Mouse (Mus musculus) hindbrain, embryonic 12.5 days (tissue): Measurements from ENCODE around the gene Pald1. TPM values are rescaled to one million over a fixed set of nuclear protein-coding genes. Genes with fewer than 3 reads are reported as not detected.
A peak's percentile ranks its signal among the peaks of the same experiment; 100 is the strongest.

Experiments used
- ATAC-seq: fragments of 200-750 bp; cut with Nextera tagmentation; 2 replicates; pipeline ENCODE4 v1.8.0; 2017; ENCODE audit warnings: moderate TSS enrichment; ENCODE audit not compliant: low FRiP score
- H3K27ac ChIP-seq: fragments of 300-500 bp; sonication (generic); 2 replicates; pipeline ENCODE4 v1.5.1; 2016; ENCODE audit warnings: mild to moderate bottlenecking
- H3K27me3 ChIP-seq: fragments of 300-500 bp; sonication (generic); 2 replicates; pipeline ENCODE4 v1.6.1; 2016; ENCODE audit warnings: mild to moderate bottlenecking
- H3K36me3 ChIP-seq: fragments of 300-500 bp; sonication (generic); 2 replicates; pipeline ENCODE4 v1.6.1; 2016; ENCODE audit warnings: mild to moderate bottlenecking
- H3K4me1 ChIP-seq: fragments of 300-500 bp; sonication (generic); 2 replicates; pipeline ENCODE4 v1.6.1; 2016
- H3K4me2 ChIP-seq: fragments of 300-500 bp; sonication (generic); replicated peaks from 2 replicates; pipeline ENCODE4 v1.6.1; 2016; ENCODE audit warnings: mild to moderate bottlenecking
- H3K4me3 ChIP-seq: fragments of 300-500 bp; sonication (generic); 2 replicates; pipeline ENCODE4 v1.5.1; 2016; ENCODE audit warnings: mild to moderate bottlenecking
- H3K9ac ChIP-seq: fragments of 300-500 bp; sonication (generic); 2 replicates; pipeline ENCODE4 v1.6.1; 2016; ENCODE audit warnings: mild to moderate bottlenecking, moderate library complexity
- H3K9me3 ChIP-seq: fragments of 300-500 bp; sonication (generic); replicated peaks from 2 replicates; pipeline ENCODE4 v1.6.1; 2016; ENCODE audit warnings: mild to moderate bottlenecking
- WGBS: fragments of 180-500 bp; shearing (Covaris S2); methylation state at CpG from one replicate; pipeline ENCODE4 v1.1.7; 2016; 5-methylcytosine and 5-hydroxymethylcytosine counted together
- polyA plus RNA-seq: library from polyadenylated mRNA; unstranded; fragments of >200 nt; fragmentation: Nextera tagmentation; extraction: Ambion mirVana; gene quantifications from 2 replicates; pipeline ENCODE4 v1.2.1, GENCODE M21; 2016

The Pald1 gene
- polyA plus RNA-seq, 1 experiment from 2014 or later, result 39.3 TPM

- peaks cover 13% of the 10 kb centered on the region; the same call in 1 of the 2 replicates for H3K4me1 ChIP-seq
- WGBS, result 58% methylated on average over 8 of the region's 8 CpGs
- no peak for ATAC-seq
- no peak overlapping the region for H3K27ac ChIP-seq
- no peaks in the 10 kb centered on the region for H3K36me3 ChIP-seq
- H3K9me3 ChIP-seq, result no peaks in the 10 kb centered on the region
- no peak overlapping the region for H3K9ac ChIP-seq
- peak overlapping the region; percentile 99 for H3K4me2 ChIP-seq
- H3K4me3 ChIP-seq, result no peak overlapping the region
- peaks cover 36% of the 10 kb centered on the region for H3K27me3 ChIP-seq
Measured at GRCm38 (mm10) chr10:61272089-61272626, 111.2 kb downstream of the Pald1 start.

Other genes starting within 250 kb of the Pald1 start
- 90.7 and 91.7 TPM in 2 replicates for gene Sgpl1, start 235.8 kb downstream of the Pald1 start, polyA plus RNA-seq
- gene Tbata, start 211.6 kb downstream of the Pald1 start, polyA plus RNA-seq, result 0.27 and 0.32 TPM in 2 replicates
- gene Adamts14, start 110.1 kb downstream of the Pald1 start, polyA plus RNA-seq, result 0.72 and 0.85 TPM in 2 replicates
- gene Prf1, start 85.7 kb downstream of the Pald1 start, polyA plus RNA-seq, result not detected in 2 replicates
- gene Nodal, start 34.4 kb upstream of the Pald1 start, polyA plus RNA-seq, result 0.10 TPM in 1 of 2 replicates, not detected in the other
- gene Eif4ebp2, start 69.1 kb upstream of the Pald1 start, polyA plus RNA-seq, result 63.2 and 71.0 TPM in 2 replicates
- gene Lrrc20, start 92.3 kb upstream of the Pald1 start, polyA plus RNA-seq, result 12.5 and 13.5 TPM in 2 replicates
- gene Npffr1, start 212.0 kb upstream of the Pald1 start, polyA plus RNA-seq, result 0.25 TPM in 2 replicates